In genomic region chr10:44490899-44491422, GRCm38 (mm10) we compare ENCODE assay signal across 22 mouse cellular contexts. TPM values are rescaled to one million over a fixed set of nuclear protein-coding genes. Genes with fewer than 3 reads are reported as not detected.
DNase-seq lines count a peak whose midpoint lies in the region; ATAC-seq lines count a peak whose summit lies in the region.
"Had no signal": no experiment of that assay in that cellular context is flagged by ENCODE, and none has a peak within 500 bp of the region (broad histone marks: within the 10 kb centered on the region; RNA-seq: fewer than 3 reads in every experiment).

No protein-coding gene starts in this region.

- H3K4me1 ChIP-seq in intestine, embryonic 14.5 days (replicated peaks; ENCODE audit: control insufficient read depth, insufficient read depth, low read length) = 0 out of 2 replicates have a peak, but pooled peaks cover 2% of the 10 kb centered on the region
- peaks cover 14% of the 10 kb centered on the region for H3K4me1 ChIP-seq in intestine, embryonic 16.5 days (ENCODE audit: control insufficient read depth, insufficient read depth, low read length)
- peaks cover 6% of the 10 kb centered on the region for H3K4me1 ChIP-seq in forebrain, embryonic 16.5 days (replicated peaks; ENCODE audit: control insufficient read depth, insufficient read depth, low read length)
- H3K4me1 ChIP-seq: embryonic facial prominence, embryonic 12.5 days had no signal

- no peak overlapping the region for H3K4me2 ChIP-seq in intestine, embryonic 14.5 days (ENCODE audit: low read length)
- no peak overlapping the region for H3K4me2 ChIP-seq in intestine, embryonic 16.5 days (ENCODE audit: low read depth, low read length)
- no peak overlapping the region for H3K4me2 ChIP-seq in forebrain, embryonic 16.5 days (ENCODE audit: low read length)
- H3K4me2 ChIP-seq: embryonic facial prominence, embryonic 12.5 days; forebrain, embryonic 13.5 days; forebrain, embryonic 15.5 days had no signal

- DNase-seq in forelimb bud, embryonic 11.5 days (ENCODE audit: low read depth, low spot score) = peak; percentile 37
- peak; percentile 67 for DNase-seq in intestine, embryonic 14.5 days (ENCODE audit: low spot score)
- peak; percentile 80 for DNase-seq in yolk sac, embryonic 10.5 days (ENCODE audit: low spot score)
- no peak for DNase-seq in retina, postnatal 1 day
- DNase-seq: adrenal gland, adult 8-10 months; adrenal gland, postnatal 14 days; adrenal gland, postnatal 36 days; cerebellum, adult 11-12 months; cerebellum, adult 2 months; cerebellum, adult 9-10 months; cerebellum, postnatal 10 days; cerebellum, postnatal 25 days had no signal

- H3K4me3 ChIP-seq in intestine, embryonic 14.5 days (ENCODE audit: low read depth, low read length) = no peak overlapping the region
- H3K4me3 ChIP-seq in intestine, embryonic 16.5 days (ENCODE audit: low read length) = no peak overlapping the region
- no peak overlapping the region for H3K4me3 ChIP-seq in forebrain, embryonic 16.5 days (replicated peaks; ENCODE audit: low read length)
- H3K4me3 ChIP-seq: embryonic facial prominence, embryonic 10.5 days; embryonic facial prominence, embryonic 12.5 days; forebrain, embryonic 13.5 days; forebrain, embryonic 15.5 days had no signal

- H3K27ac ChIP-seq in intestine, embryonic 14.5 days (ENCODE audit: low read depth) = no peak overlapping the region
- peak overlapping the region; percentile 69 for H3K27ac ChIP-seq in intestine, embryonic 16.5 days (ENCODE audit: low read length)
- no peak overlapping the region for H3K27ac ChIP-seq in forebrain, embryonic 16.5 days (ENCODE audit: low read length)
- H3K27ac ChIP-seq: embryonic facial prominence, embryonic 10.5 days; embryonic facial prominence, embryonic 12.5 days; forebrain, embryonic 13.5 days; forebrain, embryonic 15.5 days had no signal

- no peaks in the 10 kb centered on the region for H3K9me3 ChIP-seq in intestine, embryonic 14.5 days (ENCODE audit: control insufficient read depth, low read length)
- no peaks in the 10 kb centered on the region for H3K9me3 ChIP-seq in intestine, embryonic 16.5 days (ENCODE audit: control insufficient read depth, low read length)
- no peaks in the 10 kb centered on the region for H3K9me3 ChIP-seq in forebrain, embryonic 16.5 days (ENCODE audit: control insufficient read depth, low read length)
- H3K9me3 ChIP-seq: embryonic facial prominence, embryonic 10.5 days; embryonic facial prominence, embryonic 12.5 days; forebrain, embryonic 13.5 days; forebrain, embryonic 15.5 days had no signal

- 53% methylated on average over 5 of the region's 5 CpGs for WGBS in intestine, embryonic 14.5 days
- WGBS in intestine, embryonic 16.5 days = 56% methylated on average over 5 of the region's 5 CpGs
- WGBS in forebrain, embryonic 16.5 days = 83% methylated on average over 5 of the region's 5 CpGs

- H3K36me3 ChIP-seq in intestine, embryonic 14.5 days (ENCODE audit: control insufficient read depth, insufficient read depth, low read length) = no peaks in the 10 kb centered on the region
- no peaks in the 10 kb centered on the region for H3K36me3 ChIP-seq in intestine, embryonic 16.5 days (ENCODE audit: control insufficient read depth, insufficient read depth, low read length)
- no peaks in the 10 kb centered on the region for H3K36me3 ChIP-seq in forebrain, embryonic 16.5 days (ENCODE audit: control insufficient read depth, insufficient read depth)
- H3K36me3 ChIP-seq: embryonic facial prominence, embryonic 10.5 days; embryonic facial prominence, embryonic 12.5 days; forebrain, embryonic 15.5 days had no signal

- no peaks in the 10 kb centered on the region for H3K27me3 ChIP-seq in intestine, embryonic 14.5 days (replicated peaks; ENCODE audit: control insufficient read depth, insufficient read depth, low read length)
- H3K27me3 ChIP-seq in intestine, embryonic 16.5 days (replicated peaks; ENCODE audit: control insufficient read depth, insufficient read depth, low read length) = no peaks in the 10 kb centered on the region
- peaks cover 7% of the 10 kb centered on the region; the same call in 1 of the 2 replicates for H3K27me3 ChIP-seq in forebrain, embryonic 16.5 days (replicated peaks; ENCODE audit: control insufficient read depth, insufficient read depth, low read length)
- H3K27me3 ChIP-seq: embryonic facial prominence, embryonic 12.5 days had no signal

- no peak overlapping the region for H3K9ac ChIP-seq in intestine, embryonic 14.5 days (ENCODE audit: low read length)
- no peak overlapping the region for H3K9ac ChIP-seq in intestine, embryonic 16.5 days (ENCODE audit: low read depth, low read length)
- no peak overlapping the region for H3K9ac ChIP-seq in forebrain, embryonic 16.5 days (replicated peaks; ENCODE audit: low read depth, low read length)
- H3K9ac ChIP-seq: embryonic facial prominence, embryonic 12.5 days; forebrain, embryonic 13.5 days; forebrain, embryonic 15.5 days had no signal

- ATAC-seq in intestine, embryonic 14.5 days (replicated peaks; ENCODE audit: low FRiP score, low TSS enrichment, low read depth) = peak; percentile 87
- peak; percentile 80 for ATAC-seq in intestine, embryonic 16.5 days
- ATAC-seq in granulocyte monocyte progenitor cell, adult 5-6 weeks (replicated peaks; ENCODE audit: poor library complexity, severe bottlenecking) = no peak
- ATAC-seq in forebrain, embryonic 16.5 days = no peak
- ATAC-seq: activated CD4-positive, CD25-positive, alpha-beta regulatory T cell, adult 4 months; forebrain, embryonic 13.5 days; forebrain, embryonic 15.5 days; Patski had no signal

RNA-seq across cellular contexts. Expression of gene Prdm1, which starts 37.3 kb away (rescaled TPM):
- polyA plus RNA-seq in intestine, embryonic 14.5 days (2014; fragmentation: Nextera tagmentation; extraction: Ambion mirVana) = 26.3 and 30.5 TPM in 2 replicates
- 22.1 and 28.4 TPM in 2 replicates for polyA plus RNA-seq in intestine, embryonic 16.5 days (2015; fragmentation: Nextera tagmentation; extraction: Ambion mirVana)
- not detected in 2 replicates for total RNA-seq in granulocyte monocyte progenitor cell, adult 5-6 weeks (2014; fragmentation: Nextera tagmentation)
- total RNA-seq in granulocyte monocyte progenitor cell, adult 5-6 weeks (2017) = 1.7 TPM in 1 of 2 replicates, not detected in the other
- 0.75 and 0.96 TPM in 2 replicates for polyA plus RNA-seq in forebrain, embryonic 16.5 days (2015; fragmentation: Nextera tagmentation; extraction: Ambion mirVana)
- total RNA-seq: MEL had no signal

Comparison
In these comparisons a context has a peak if more than half of its experiments do, and no peak if none do; other contexts are left out.
1. ATAC-seq: peak in intestine, embryonic 14.5 days (single experiment) and intestine, embryonic 16.5 days (single experiment); none in granulocyte monocyte progenitor cell, adult 5-6 weeks (single experiment) and forebrain, embryonic 16.5 days (single experiment).
2. RNA of gene Prdm1, which starts 37.3 kb away (polyA plus RNA-seq): 26.3 to 30.5 TPM in intestine, embryonic 14.5 days and 22.1 to 28.4 TPM in intestine, embryonic 16.5 days; 0.75 to 0.96 TPM in forebrain, embryonic 16.5 days; every median in the first group is over 10 times any median in the second.